Mouse (Mus musculus) activated CD4-positive, CD25-positive, alpha-beta regulatory T cell, adult 9 weeks (primary cell): Measurements from ENCODE around the gene Zkscan8. TPM values are rescaled to one million over a fixed set of nuclear protein-coding genes. Genes with fewer than 3 reads are reported as not detected.

Experiments
- polyA plus RNA-seq: library from polyadenylated mRNA; unstranded; fragments of 100-300 nt; shearing (Covaris generic); gene quantifications from one replicate; pipeline ENCODE4 v1.2.1, GENCODE M21; 2017

Zkscan8 gene
- polyA plus RNA-seq: 9.4 TPM

GRCm38 (mm10) chr13:21530781-21531201, at the start of gene Zkscan8:
Gene Zkscan8 (minus strand): TSS chr13:21531120.

DNA sequence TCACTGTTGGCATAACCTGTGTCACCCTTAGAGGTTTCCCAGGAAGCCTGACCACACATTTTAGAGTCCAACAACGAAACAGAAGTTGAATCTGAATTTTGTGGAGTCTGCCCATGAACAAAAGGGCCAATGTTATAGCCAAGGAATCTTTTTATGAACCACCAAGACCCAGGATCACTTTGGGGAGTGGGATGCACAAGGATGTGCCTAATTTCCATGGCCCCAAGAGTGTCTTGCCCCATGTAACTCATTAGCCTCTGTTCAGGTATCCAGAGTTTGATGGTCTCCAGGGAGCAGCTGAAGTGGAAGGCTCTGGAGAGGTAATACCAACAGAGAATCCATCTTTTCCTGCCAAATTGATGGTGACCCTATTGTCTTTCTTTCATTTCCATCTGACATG, 28.9 kb upstream of the Zkscan8 start, which contains the start of gene Olfr1535:
Gene Olfr1535 (minus strand): TSS at position 101 of the 400 bp plus-strand sequence.

DNA sequence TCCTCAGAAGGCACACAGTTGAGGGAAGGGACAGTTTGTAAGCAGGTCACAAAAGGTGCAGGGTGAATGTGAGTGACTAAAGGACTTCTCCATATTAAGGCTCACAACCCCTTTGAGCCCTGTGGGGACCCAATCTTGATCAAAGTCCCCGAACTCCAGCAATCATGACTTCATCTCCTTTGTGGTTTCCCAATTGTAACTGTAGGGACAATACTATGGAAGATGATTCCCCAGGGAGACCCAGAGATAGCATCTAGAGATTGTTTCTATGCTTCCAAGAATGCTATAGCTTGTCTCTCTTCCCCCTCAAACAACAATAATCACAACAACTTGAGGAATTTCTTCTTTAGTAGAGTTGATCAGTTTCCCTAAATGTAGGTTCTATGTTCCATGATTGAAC, 11.8 kb upstream of the Zkscan8 start, which contains the start of gene Olfr1366:
Gene Olfr1366 (minus strand): TSS at position 101 of the 400 bp plus-strand sequence.

GRCm38 (mm10) chr13:21501182-21501581, 29.7 kb downstream of the Zkscan8 start, which contains the start of gene Gm11273:
Gene Gm11273 (minus strand): TSS chr13:21501418.

GRCm38 (mm10) chr13:21495080-21495479, 35.8 kb downstream of the Zkscan8 start, which contains the start of gene AK157302:
Gene AK157302 (plus strand): TSS chr13:21495223.

GRCm38 (mm10) chr13:21478759-21479670, 51.9 kb downstream of the Zkscan8 start, which contains the start of the genes Zkscan4 and Gm10065:
Gene Zkscan4 (plus strand): TSS chr13:21478907.
Gene Gm10065 (minus strand): TSS chr13:21479441.

GRCm38 (mm10) chr13:21468061-21469019, 62.6 kb downstream of the Zkscan8 start, which contains the start of gene Nkapl:
Gene Nkapl (minus strand): TSS chr13:21468509.

Other genes with a start within 250 kb of the Zkscan8 start
- gene Gpx5, start 238.4 kb downstream of the Zkscan8 start, polyA plus RNA-seq: not detected
- not detected for gene Gpx6, start 219.0 kb downstream of the Zkscan8 start, polyA plus RNA-seq
- not detected for gene Olfr1367, start 184.2 kb downstream of the Zkscan8 start, polyA plus RNA-seq
- gene Zscan12, start 168.3 kb downstream of the Zkscan8 start, polyA plus RNA-seq: 12.6 TPM
- gene Zkscan3, start 128.4 kb downstream of the Zkscan8 start, polyA plus RNA-seq: 77.3 TPM
- 0.72 TPM for gene Pgbd1, start 90.1 kb downstream of the Zkscan8 start, polyA plus RNA-seq
- 10.4 TPM for gene Zscan26, start 77.4 kb downstream of the Zkscan8 start, polyA plus RNA-seq
- gene Nkapl, start 62.6 kb downstream of the Zkscan8 start, polyA plus RNA-seq: not detected
- gene Zkscan4, start 52.2 kb downstream of the Zkscan8 start, polyA plus RNA-seq: not detected
- gene Gm10065, start 51.7 kb downstream of the Zkscan8 start, polyA plus RNA-seq: not detected
- not detected for gene AK157302, start 35.9 kb downstream of the Zkscan8 start, polyA plus RNA-seq
- 14.1 TPM for gene Gm11273, start 29.7 kb downstream of the Zkscan8 start, polyA plus RNA-seq
- gene Olfr1366, start 11.7 kb upstream of the Zkscan8 start, polyA plus RNA-seq: not detected
- gene Olfr1535, start 28.8 kb upstream of the Zkscan8 start, polyA plus RNA-seq: not detected
- not detected for gene Olfr1364, start 50.6 kb upstream of the Zkscan8 start, polyA plus RNA-seq
- not detected for gene Olfr1362, start 82.9 kb upstream of the Zkscan8 start, polyA plus RNA-seq
- gene Olfr11, start 111.4 kb upstream of the Zkscan8 start, polyA plus RNA-seq: not detected
- not detected for gene Olfr1361, start 132.3 kb upstream of the Zkscan8 start, polyA plus RNA-seq
- not detected for gene Olfr1360, start 146.3 kb upstream of the Zkscan8 start, polyA plus RNA-seq
- not detected for gene Olfr1359, start 167.0 kb upstream of the Zkscan8 start, polyA plus RNA-seq
- not detected for gene Hist1h2bl, start 185.0 kb upstream of the Zkscan8 start, polyA plus RNA-seq
- gene Hist1h2ai, start 185.3 kb upstream of the Zkscan8 start, polyA plus RNA-seq: not detected
- gene Hist1h3h, start 186.5 kb upstream of the Zkscan8 start, polyA plus RNA-seq: not detected
- gene Hist1h2bm, start 190.9 kb upstream of the Zkscan8 start, polyA plus RNA-seq: 0.72 TPM
- 0.42 TPM for gene Hist1h4j, start 203.9 kb upstream of the Zkscan8 start, polyA plus RNA-seq
- gene Hist1h4k, start 219.4 kb upstream of the Zkscan8 start, polyA plus RNA-seq: 15.6 TPM
- gene Hist1h2ak, start 222.7 kb upstream of the Zkscan8 start, polyA plus RNA-seq: 2.0 TPM
- gene Hist1h2bn, start 223.0 kb upstream of the Zkscan8 start, polyA plus RNA-seq: 2.6 TPM
- gene Hist1h1b, start 249.5 kb upstream of the Zkscan8 start, polyA plus RNA-seq: 10.2 TPM